Mouse (Mus musculus): ENCODE results near the gene Vav1.

Gene Vav1

GRCm38 (mm10) chr17:57278943-57279590 is at the start of gene Vav1:
Gene Vav1, plus strand, starts transcription at chr17:57279100.
- no peak for DNase-seq (ENCODE audit: low spot score in 2 of 2)

GRCm38 (mm10) chr17:57229851-57230727 is 48.8 kb upstream of the Vav1 start:
- no peak for DNase-seq (ENCODE audit: low spot score in 2 of 2)

GRCm38 (mm10) chr17:57230728-57231125 is 48.2 kb upstream of the Vav1 start:
- DNase-seq (ENCODE audit: low spot score in 2 of 2), result no peak

GRCm38 (mm10) chr17:57231321-57231771 is 47.6 kb upstream of the Vav1 start:
- no peak for DNase-seq (ENCODE audit: low spot score in 2 of 2)

- DNase-seq (ENCODE audit: low spot score in 2 of 2), result no peak
Measured at GRCm38 (mm10) chr17:57232200-57232599, 46.7 kb upstream of the Vav1 start.

GRCm38 (mm10) chr17:57233038-57233437 is 45.9 kb upstream of the Vav1 start:
- DNase-seq (ENCODE audit: low spot score in 2 of 2), result no peak

- DNase-seq (ENCODE audit: low spot score in 2 of 2), result no peak
Measured at GRCm38 (mm10) chr17:57234254-57234928, 44.5 kb upstream of the Vav1 start.

GRCm38 (mm10) chr17:57235803-57236202 is 43.1 kb upstream of the Vav1 start:
- no peak for DNase-seq (ENCODE audit: low spot score in 2 of 2)

GRCm38 (mm10) chr17:57237181-57237580 is 41.7 kb upstream of the Vav1 start:
- DNase-seq (ENCODE audit: low spot score in 2 of 2), result no peak

GRCm38 (mm10) chr17:57243650-57244370 is 35.1 kb upstream of the Vav1 start:
- DNase-seq (ENCODE audit: low spot score in 2 of 2), result no peak

GRCm38 (mm10) chr17:57245311-57245929 is 33.5 kb upstream of the Vav1 start:
- no peak for DNase-seq (ENCODE audit: low spot score in 2 of 2)

- no peak for DNase-seq (ENCODE audit: low spot score in 2 of 2)
Measured at GRCm38 (mm10) chr17:57246663-57247392, 32.1 kb upstream of the Vav1 start.

- peak; percentile 95 to 99 for DNase-seq (ENCODE audit: low spot score in 2 of 2)
Measured at GRCm38 (mm10) chr17:57247393-57248200, 31.3 kb upstream of the Vav1 start.

GRCm38 (mm10) chr17:57248201-57248699 is 30.6 kb upstream of the Vav1 start, which contains the start of gene Gpr108:
Gene Gpr108, minus strand, starts transcription at chr17:57248446.
- DNase-seq (ENCODE audit: low spot score in 2 of 2), result peak; percentile 85 to 89

- DNase-seq (ENCODE audit: low spot score in 2 of 2), result no peak
Measured at GRCm38 (mm10) chr17:57248771-57249170, 30.1 kb upstream of the Vav1 start.

- peak; percentile 66 to 74 for DNase-seq (ENCODE audit: low spot score in 2 of 2)
Measured at GRCm38 (mm10) chr17:57249186-57250181, 29.4 kb upstream of the Vav1 start, which contains the start of gene Trip10. Gene Trip10, plus strand, starts transcription at chr17:57249455.

- no peak for DNase-seq (ENCODE audit: low spot score in 2 of 2)
Measured at GRCm38 (mm10) chr17:57250461-57251160, 28.3 kb upstream of the Vav1 start.
